In genomic region chr3:90322289-90322688, GRCm38 (mm10) we compare ENCODE assay signal across 10 mouse cellular contexts. TPM values are rescaled to one million over a fixed set of nuclear protein-coding genes. Genes with fewer than 3 reads are reported as not detected.
A peak's percentile ranks its signal among the peaks of the same experiment; 100 is the strongest.
DNase-seq lines count a peak whose midpoint lies in the region; ATAC-seq lines count a peak whose summit lies in the region.
"Had no signal": no experiment of that assay in that cellular context is flagged by ENCODE, and none has a peak within 500 bp of the region (broad histone marks: within the 10 kb centered on the region; RNA-seq: fewer than 3 reads in every experiment).

No protein-coding gene starts in this region.

- H3K4me3 ChIP-seq in limb, embryonic 12.5 days (replicated peaks) = no peak overlapping the region
- no peak overlapping the region for H3K4me3 ChIP-seq in limb, embryonic 10.5 days
- H3K4me3 ChIP-seq in hindbrain, embryonic 14.5 days (replicated peaks; ENCODE audit: low read length) = peak overlapping the region; percentile 16
- H3K4me3 ChIP-seq: heart, adult 2 months had no signal

- H3K9me3 ChIP-seq in limb, embryonic 12.5 days = no peaks in the 10 kb centered on the region
- H3K9me3 ChIP-seq in limb, embryonic 10.5 days (replicated peaks) = no peaks in the 10 kb centered on the region
- H3K9me3 ChIP-seq in hindbrain, embryonic 14.5 days (ENCODE audit: control insufficient read depth, low read length) = no peaks in the 10 kb centered on the region

- H3K4me2 ChIP-seq in limb, embryonic 12.5 days = peak overlapping the region; percentile 9; the same call in 1 of the 2 replicates
- peak overlapping the region; percentile 54 for H3K4me2 ChIP-seq in hindbrain, embryonic 14.5 days (replicated peaks)

- 0 out of 2 replicates have a peak overlapping the region, but pooled peaks have one; percentile 62 for H3K27ac ChIP-seq in limb, embryonic 12.5 days
- H3K27ac ChIP-seq in limb, embryonic 10.5 days = no peak overlapping the region
- H3K27ac ChIP-seq in hindbrain, embryonic 14.5 days = peak overlapping the region; percentile 96
- H3K27ac ChIP-seq: heart, adult 2 months had no signal

- no peak overlapping the region for H3K9ac ChIP-seq in limb, embryonic 12.5 days (replicated peaks)
- H3K9ac ChIP-seq in hindbrain, embryonic 14.5 days = peak overlapping the region; percentile 61

- H3K27me3 ChIP-seq in limb, embryonic 12.5 days = no peaks in the 10 kb centered on the region
- no peaks in the 10 kb centered on the region for H3K27me3 ChIP-seq in limb, embryonic 10.5 days (ENCODE audit: low read depth, poor library complexity, severe bottlenecking)
- H3K27me3 ChIP-seq in hindbrain, embryonic 14.5 days (ENCODE audit: control insufficient read depth, insufficient read depth, low read length) = no peaks in the 10 kb centered on the region

- H3K36me3 ChIP-seq in limb, embryonic 12.5 days = no peaks in the 10 kb centered on the region
- H3K36me3 ChIP-seq in limb, embryonic 10.5 days = no peaks in the 10 kb centered on the region; the same call in none of the 2 replicates
- no peaks in the 10 kb centered on the region for H3K36me3 ChIP-seq in hindbrain, embryonic 14.5 days (replicated peaks; ENCODE audit: control insufficient read depth, insufficient read depth)

- ATAC-seq in limb, embryonic 12.5 days (ENCODE audit: insufficient number of reproducible peaks, insufficient read depth, low FRiP score, low TSS enrichment, low read depth) = no peak
- peak; percentile 78 for ATAC-seq in hindbrain, embryonic 14.5 days (ENCODE audit: low FRiP score)
- ATAC-seq in frontal cortex, adult (ENCODE audit: low TSS enrichment) = no peak

- DNase-seq in cerebellum, postnatal 10 days = peak; percentile 28 to 32
- DNase-seq in cerebellum, adult 18-20 months = no peak
- DNase-seq in limb, embryonic 10.5 days (ENCODE audit: low spot score) = no peak
- DNase-seq in hindbrain, embryonic 14.5 days (ENCODE audit: low spot score) = peak; percentile 46
- DNase-seq in naive thymus-derived CD4-positive, alpha-beta T cell, adult 2 months (ENCODE audit: low read depth) = peak; percentile 44
- DNase-seq in adrenal gland, adult 2 months = no peak
- DNase-seq: embryo, embryonic 11 days; heart, adult 2 months had no signal

- 71% methylated on average over 6 of the region's 6 CpGs for WGBS in limb, embryonic 12.5 days
- 89% methylated on average over 6 of the region's 6 CpGs for WGBS in limb, embryonic 10.5 days
- 40% methylated on average over 6 of the region's 6 CpGs for WGBS in hindbrain, embryonic 14.5 days

- peaks cover 20% of the 10 kb centered on the region for H3K4me1 ChIP-seq in limb, embryonic 12.5 days (replicated peaks)
- H3K4me1 ChIP-seq in limb, embryonic 10.5 days = 0 out of 2 replicates have a peak, but pooled peaks cover 4% of the 10 kb centered on the region
- peaks cover 20% of the 10 kb centered on the region for H3K4me1 ChIP-seq in hindbrain, embryonic 14.5 days (replicated peaks; ENCODE audit: control insufficient read depth, insufficient read depth, low read length)

RNA-seq across cellular contexts. Expression of gene Gatad2b, which starts 29.3 kb away (rescaled TPM):
- 17.7 and 19.5 TPM in 2 replicates for polyA plus RNA-seq in limb, embryonic 12.5 days (2016; fragmentation: Nextera tagmentation; extraction: Ambion mirVana)
- polyA plus RNA-seq in limb, embryonic 10.5 days (2016; fragmentation: Nextera tagmentation; extraction: Ambion mirVana) = 14.3 and 15.6 TPM in 2 replicates
- 12.3 and 14.7 TPM in 2 replicates for polyA plus RNA-seq in hindbrain, embryonic 14.5 days (2014; fragmentation: Nextera tagmentation; extraction: Ambion mirVana)
- 10 to 100 TPM; 54.8 to 72.5 TPM for total RNA-seq in adrenal gland, adult 2 months (2021)
- polyA plus RNA-seq in adrenal gland, adult 2 months (2012; rRNA removed) = 15.0 and 20.1 TPM in 2 replicates

RNA-seq across cellular contexts. Expression of gene Dennd4b, which starts 57.3 kb away (rescaled TPM):
- polyA plus RNA-seq in limb, embryonic 12.5 days (2016; fragmentation: Nextera tagmentation; extraction: Ambion mirVana) = 5.7 and 5.9 TPM in 2 replicates
- polyA plus RNA-seq in limb, embryonic 10.5 days (2016; fragmentation: Nextera tagmentation; extraction: Ambion mirVana) = 3.4 and 5.1 TPM in 2 replicates
- polyA plus RNA-seq in hindbrain, embryonic 14.5 days (2014; fragmentation: Nextera tagmentation; extraction: Ambion mirVana) = 7.1 and 8.9 TPM in 2 replicates
- 1 to 10 TPM; 7.8 to 7.9 TPM for total RNA-seq in adrenal gland, adult 2 months (2021)
- 27.9 and 28.6 TPM in 2 replicates for polyA plus RNA-seq in adrenal gland, adult 2 months (2012; rRNA removed)

Comparison
In these comparisons a context has a peak if more than half of its experiments do, and no peak if none do; other contexts are left out.
1. DNase-seq: peak in cerebellum, postnatal 10 days (2 of 2), hindbrain, embryonic 14.5 days (single experiment) and naive thymus-derived CD4-positive, alpha-beta T cell, adult 2 months (single experiment); none in cerebellum, adult 18-20 months (0 of 2), limb, embryonic 10.5 days (single experiment) and adrenal gland, adult 2 months (single experiment).